Mouse (Mus musculus) heart, postnatal 36 days (tissue): ENCODE measurements around the gene Znhit6. TPM values are rescaled to one million over a fixed set of nuclear protein-coding genes. Genes with fewer than 3 reads are reported as not detected.

Experiments used
- total RNA-seq, 2 experiments: library from RNA; stranded (reverse); gene quantifications; 2 replicates each; pipeline ENCODE4 v1.2.3; 2021

Znhit6 gene
- total RNA-seq, 2 experiments from 2014 or later = 11.8 to 13.3 TPM

Other genes with a start within 250 kb of the Znhit6 start
- gene Ccn1, start 73.8 kb downstream of the Znhit6 start, total RNA-seq = 10 to 100 TPM; 55.0 to 68.6 TPM
- 1 to 10 TPM; 8.4 to 8.9 TPM for gene Ddah1, start 182.5 kb downstream of the Znhit6 start, total RNA-seq